Mouse (Mus musculus) right cerebral cortex, postnatal 14 days (tissue): ENCODE measurements at regions not wholly inside any gene's neighbourhood (a gene's known extent, or its start where the extent isn't known, plus 50 kb on each side); places are given as distances from the start of the nearest gene placed in this dataset.

Source experiments
- DNase-seq: peaks from one replicate; pipeline ENCODE4 v3.0.0; 2022

DNA sequence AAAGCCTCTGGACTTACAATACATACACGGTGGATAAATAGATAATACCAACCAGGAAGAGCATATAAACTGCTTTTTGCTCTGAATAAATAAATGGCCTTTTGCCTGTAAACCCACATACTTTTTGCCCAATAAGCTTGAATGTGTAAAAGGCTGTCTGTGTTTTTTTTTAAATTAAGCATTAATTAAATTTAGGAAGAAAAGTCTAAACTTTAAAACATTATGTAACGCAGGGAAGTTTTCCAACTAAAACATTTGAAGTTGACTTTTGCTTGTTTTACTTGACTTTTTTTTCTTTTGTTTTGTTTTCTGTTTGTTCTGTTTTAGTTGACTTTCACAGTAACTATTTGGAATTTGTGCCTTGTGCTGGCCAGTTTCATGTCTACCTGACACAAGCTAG lies 60.7 kb upstream of the Gm47985 start:
- DNase-seq: no peak

DNA sequence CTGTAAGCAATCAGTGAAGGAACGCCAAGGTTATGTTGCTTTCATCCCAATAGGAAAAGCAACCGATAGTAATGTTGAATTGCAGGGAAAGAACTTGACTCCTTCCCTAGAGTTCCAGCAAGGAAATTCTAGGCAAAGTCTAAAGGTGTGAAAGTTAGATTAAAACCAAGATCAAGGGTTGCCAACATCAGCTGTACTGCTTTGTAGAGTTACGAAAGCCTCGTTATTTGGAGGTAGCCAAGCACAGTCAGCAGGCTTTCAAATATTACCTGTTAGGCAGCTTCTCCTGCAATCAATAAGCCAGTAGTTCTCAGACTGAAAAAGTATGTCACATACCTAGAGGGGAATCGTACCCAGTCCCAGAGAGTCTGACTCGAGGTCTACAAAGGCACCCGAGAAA lies 58.4 kb upstream of the Gm47985 start:
- DNase-seq: no peak

DNA sequence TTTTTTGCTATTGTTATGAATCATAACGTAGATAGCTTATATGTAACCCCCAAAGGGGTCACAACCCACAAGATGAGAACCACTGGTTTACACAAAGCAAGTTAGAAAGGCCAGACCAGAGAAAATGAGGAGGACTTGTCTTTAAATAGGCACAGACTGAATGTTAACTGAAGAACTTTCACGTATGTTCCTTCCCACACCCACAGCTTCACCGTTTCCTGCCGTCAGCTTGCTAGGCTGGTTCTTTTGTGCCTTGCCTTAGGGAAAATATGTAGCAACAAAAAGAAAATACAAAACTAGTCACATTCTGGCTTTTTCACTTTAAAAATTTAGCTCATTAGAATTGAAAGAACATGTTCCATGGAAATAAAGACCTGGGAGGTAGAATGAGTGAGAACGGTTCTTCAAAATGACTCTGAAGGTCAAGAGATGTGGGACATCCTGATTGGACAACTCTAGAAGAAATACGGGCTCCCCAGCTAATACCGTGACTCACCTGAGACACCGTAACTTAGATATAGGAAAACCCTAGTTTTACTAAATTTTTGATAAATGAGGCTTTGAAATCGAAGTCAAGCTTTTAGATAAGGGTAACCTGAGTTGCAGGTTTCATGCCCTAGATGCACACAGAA lies 57.2 kb upstream of the Gm47985 start:
- no peak for DNase-seq

DNA sequence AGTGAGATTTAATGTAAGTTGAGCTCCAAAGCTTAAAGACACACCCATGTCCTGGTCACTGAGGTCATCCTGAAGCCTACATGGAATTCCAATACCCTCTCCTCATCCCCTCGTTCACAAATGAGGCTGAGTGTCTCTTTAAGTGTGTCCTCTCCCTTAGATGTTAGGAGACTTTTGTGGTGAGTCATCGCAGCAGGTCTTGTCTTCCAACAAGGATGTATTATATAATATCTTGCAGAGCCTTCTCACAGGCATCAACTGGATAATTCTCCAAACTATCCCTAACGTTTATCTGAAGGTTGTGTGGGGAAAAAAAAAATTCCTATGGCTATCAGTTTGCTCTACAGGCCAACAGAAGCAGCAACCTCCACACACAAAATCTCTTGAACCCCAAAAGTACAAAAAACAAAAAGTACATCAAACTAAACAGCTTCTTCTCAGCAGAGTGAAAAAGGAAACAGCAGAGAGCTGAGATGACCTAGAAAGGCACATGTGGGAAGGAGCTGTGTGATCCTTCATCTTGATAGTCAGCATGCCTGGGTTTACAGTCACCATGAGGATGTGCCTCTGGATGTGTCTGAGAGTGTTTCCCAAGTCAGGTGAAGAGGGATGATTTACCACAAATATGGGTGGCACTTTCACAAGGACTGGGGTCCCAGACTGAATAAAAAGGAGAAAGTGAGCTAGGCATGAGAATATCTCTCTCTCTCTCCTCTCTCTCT lies 56.4 kb upstream of the Gm47985 start:
- DNase-seq: no peak

GRCm38 (mm10) chr1:151126756-151127155 lies 55.6 kb upstream of the Gm47985 start:
- no peak for DNase-seq

DNA sequence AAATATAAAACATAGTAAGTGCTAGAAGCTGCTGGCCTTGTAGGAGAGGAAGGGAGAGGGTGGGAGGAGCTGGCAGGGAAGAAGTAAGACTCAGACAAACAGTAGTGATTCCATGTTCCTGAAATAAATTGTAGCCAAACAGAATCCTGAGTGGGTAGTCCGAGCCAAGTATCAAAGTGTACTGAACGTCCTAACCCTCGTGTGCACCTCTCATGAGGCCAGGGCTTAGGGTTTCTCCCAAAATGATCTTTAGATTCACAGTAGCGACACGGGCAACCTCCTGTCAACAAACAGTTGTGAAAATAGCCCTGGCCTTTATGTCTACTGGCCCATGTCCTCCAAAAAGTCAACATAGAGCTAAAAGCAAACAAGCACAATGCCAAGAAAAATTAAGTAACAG lies 54.3 kb upstream of the Gm47985 start:
- no peak for DNase-seq

DNA sequence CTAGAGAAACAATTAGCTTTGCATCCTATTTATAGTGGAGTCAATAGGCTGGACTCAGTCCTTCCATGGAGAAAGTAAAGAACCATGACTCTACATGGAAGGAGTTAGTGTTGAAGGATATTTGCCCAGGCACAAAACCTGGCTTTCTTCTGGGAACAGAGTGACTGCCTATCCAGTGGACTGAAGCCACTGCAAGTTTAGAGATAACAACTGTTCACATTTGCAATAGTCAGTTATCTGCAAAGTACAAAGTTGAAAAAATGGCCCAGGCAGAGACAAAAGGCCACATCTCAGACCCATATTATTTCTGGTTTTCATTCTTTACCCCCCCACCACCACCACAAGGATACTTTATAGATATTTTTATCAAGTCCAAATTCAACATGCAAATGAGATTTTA lies 53.4 kb upstream of the Gm47985 start:
- DNase-seq: no peak

DNA sequence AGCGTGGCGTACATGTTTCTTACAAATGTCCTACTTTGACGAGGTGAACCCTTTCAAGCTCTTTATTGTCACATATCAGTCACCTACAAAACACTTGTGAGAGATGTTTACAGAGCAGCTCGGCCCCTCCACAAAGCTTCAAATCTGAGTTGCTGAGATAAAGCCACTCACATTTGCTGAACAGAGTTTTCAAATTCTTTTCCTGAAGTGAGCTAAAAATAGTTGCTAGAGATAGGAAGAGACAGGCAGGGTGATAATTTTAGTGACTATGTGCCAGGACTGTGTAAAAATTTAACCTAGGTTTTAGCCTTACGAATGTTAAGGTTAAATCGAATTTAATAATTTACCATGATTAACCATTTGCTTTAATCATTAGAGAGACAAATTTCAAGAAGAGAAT lies 52.3 kb upstream of the Gm47985 start:
- no peak for DNase-seq

DNA sequence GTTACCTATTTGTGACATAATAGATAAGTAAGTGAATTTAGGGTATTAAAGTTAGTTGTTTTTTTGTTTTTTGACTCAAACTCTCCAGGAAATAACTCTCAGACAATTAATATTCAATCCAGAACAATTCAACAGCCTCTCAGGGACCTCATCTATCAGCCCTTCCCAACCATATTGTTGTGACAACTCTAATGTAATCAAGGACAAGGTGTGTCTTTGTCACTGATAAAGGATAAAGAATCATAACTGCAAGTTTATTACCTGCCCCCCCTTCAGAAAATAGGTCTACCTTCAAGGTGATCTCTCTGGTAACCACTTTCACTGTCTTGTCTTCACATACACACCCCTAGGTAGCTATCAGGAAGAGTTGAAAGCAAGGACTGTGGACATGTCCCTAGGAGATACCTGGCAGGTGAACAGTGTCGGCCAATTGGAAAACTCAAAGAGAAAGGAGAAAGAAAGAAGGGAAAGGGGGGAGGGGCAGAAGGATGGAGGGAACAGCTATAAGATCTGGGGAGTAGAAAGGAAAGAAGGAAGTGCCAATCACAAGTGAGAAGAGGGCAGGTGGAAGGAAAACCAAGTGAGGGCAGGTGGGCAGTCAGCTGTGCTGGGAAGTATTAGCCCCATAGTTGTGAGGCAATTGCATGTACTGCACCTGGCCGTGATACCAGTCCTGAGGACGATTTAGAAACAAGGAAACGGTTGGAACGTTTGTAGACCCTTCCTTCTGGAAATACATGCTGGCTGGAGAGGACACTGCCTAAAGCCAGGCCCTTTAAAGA lies 51.3 kb upstream of the Gm47985 start:
- no peak for DNase-seq

- no peak for DNase-seq
These were observed 50.6 kb upstream of the Gm47985 start for GRCm38 (mm10) chr1:151131627-151132284.
